Mouse (Mus musculus) CH12.LX (cell line): ENCODE data around the gene Cracr2a. TPM values are rescaled to one million over a fixed set of nuclear protein-coding genes. Genes with fewer than 3 reads are reported as not detected.

Experiments used
- DNase-seq: peaks from one replicate; pipeline ENCODE4 v3.0.0-alpha.2; 2013; ENCODE audit errors: extremely low read depth
- H3K27ac ChIP-seq: 2 replicates; pipeline ENCODE4 v1.5.1; 2012; ENCODE audit warnings: low read depth, mild to moderate bottlenecking, control low read depth, moderate library complexity; ENCODE audit not compliant: insufficient read depth
- H3K27me3 ChIP-seq: replicated peaks from 2 replicates; pipeline ENCODE3; 2012; ENCODE audit warnings: inconsistent platforms
- H3K36me3 ChIP-seq, 2 experiments: replicated peaks in 1 of 2; 2 replicates each; pipeline versions ENCODE3 to v1.6.1; 2012; ENCODE audit warnings: inconsistent platforms in 1 of 2, low read length in 1 of 2, mild to moderate bottlenecking in 1 of 2, mixed read lengths in 1 of 2, moderate library complexity in 1 of 2; ENCODE audit not compliant: control insufficient read depth in 1 of 2, insufficient read depth in 1 of 2
- H3K4me1 ChIP-seq, 2 experiments: 2 replicates each; pipeline ENCODE4 v1.6.1; 2012; ENCODE audit warnings: inconsistent platforms in 1 of 2, moderate library complexity in 1 of 2; ENCODE audit not compliant: insufficient read depth in 2 of 2, control insufficient read depth in 1 of 2
- H3K4me2 ChIP-seq: 2 replicates; pipeline ENCODE4 v1.6.1; 2012; ENCODE audit warnings: low read depth, mild to moderate bottlenecking, control low read depth; ENCODE audit not compliant: poor library complexity, insufficient read depth, severe bottlenecking
- H3K4me3 ChIP-seq, 3 experiments: fragments of 150-350 bp in 1 of 3; sonication (generic) in 1 of 3; replicated peaks in 1 of 3; 2 replicates each; pipeline versions ENCODE3 to v1.5.1; 2011 to 2012; ENCODE audit warnings: low read depth in 2 of 3, low read length in 2 of 3, mild to moderate bottlenecking in 2 of 3, moderate library complexity in 2 of 3, control low read depth in 1 of 3, improper control_type of control experiment in 1 of 3, inconsistent platforms in 1 of 3, mixed read lengths in 1 of 3; ENCODE audit not compliant: poor library complexity in 1 of 3
- H3K79me2 ChIP-seq: replicated peaks from 2 replicates; pipeline ENCODE4 v1.6.1; 2012; ENCODE audit warnings: mild to moderate bottlenecking, moderate library complexity; ENCODE audit not compliant: control insufficient read depth, poor library complexity, insufficient read depth, severe bottlenecking; ENCODE audit errors: extremely low read depth
- H3K9ac ChIP-seq: 2 replicates; pipeline ENCODE4 v1.6.1; 2012; ENCODE audit warnings: low read depth, mild to moderate bottlenecking, control low read depth, moderate library complexity; ENCODE audit not compliant: insufficient read depth
- H3K9me3 ChIP-seq: replicated peaks from 2 replicates; pipeline ENCODE3; 2012; ENCODE audit warnings: low read length, inconsistent platforms, mixed read lengths
- BHLHE40 ChIP-seq: IDR thresholded peaks from 2 replicates; pipeline ENCODE4 v1.6.1; 2011; ENCODE audit warnings: mild to moderate bottlenecking, low read depth, low read length, improper control_type of control experiment
- CHD1 ChIP-seq: IDR thresholded peaks from 2 replicates; pipeline ENCODE4 v1.6.1; 2012; ENCODE audit warnings: low read depth, low read length, improper control_type of control experiment, inconsistent platforms
- CTCF ChIP-seq, 2 experiments: IDR thresholded peaks in 1 of 2; conservative IDR thresholded peaks in 1 of 2; 2 replicates each; pipeline ENCODE4 v1.5.1; 2011 to 2012; ENCODE audit warnings: low read depth in 2 of 2, low read length in 2 of 2, improper control_type of control experiment in 1 of 2, inconsistent platforms in 1 of 2, mild to moderate bottlenecking in 1 of 2, moderate library complexity in 1 of 2
- E2F4 ChIP-seq: IDR thresholded peaks from 2 replicates; pipeline ENCODE4 v1.6.1; 2011; ENCODE audit warnings: low read depth, low read length, improper control_type of control experiment; ENCODE audit not compliant: insufficient replicate concordance
- EP300 ChIP-seq: IDR thresholded peaks from 2 replicates; pipeline ENCODE4 v1.6.1; 2011; ENCODE audit warnings: low read length, improper control_type of control experiment
- HCFC1 ChIP-seq: IDR thresholded peaks from 2 replicates; pipeline ENCODE4 v1.6.1; 2012; ENCODE audit warnings: low read depth, mild to moderate bottlenecking, inconsistent platforms, low read length, improper control_type of control experiment
- IRF4 ChIP-seq: IDR thresholded peaks from 2 replicates; pipeline ENCODE4 v1.6.1; 2014; ENCODE audit warnings: low read depth, mild to moderate bottlenecking, inconsistent platforms, low read length, improper control_type of control experiment
- MAX ChIP-seq: IDR thresholded peaks from 2 replicates; pipeline ENCODE4 v1.6.1; 2011; ENCODE audit warnings: low read length, improper control_type of control experiment
- MAZ ChIP-seq: IDR thresholded peaks from 2 replicates; pipeline ENCODE4 v1.6.1; 2012; ENCODE audit warnings: low read depth, mild to moderate bottlenecking, inconsistent platforms, low read length, improper control_type of control experiment, moderate library complexity
- MYC ChIP-seq: IDR thresholded peaks from 2 replicates; pipeline ENCODE4 v1.6.1; 2011; ENCODE audit warnings: low read depth, mild to moderate bottlenecking, improper control_type of control experiment, low read length
- NELFE ChIP-seq: IDR thresholded peaks from 2 replicates; pipeline ENCODE4 v1.6.1; 2011; ENCODE audit warnings: low read depth, low read length, improper control_type of control experiment
- NRF1 ChIP-seq: IDR thresholded peaks from 2 replicates; pipeline ENCODE4 v1.6.1; 2014; ENCODE audit warnings: low read depth, mild to moderate bottlenecking, inconsistent platforms, low read length, improper control_type of control experiment, moderate library complexity
- PAX5 ChIP-seq: IDR thresholded peaks from 2 replicates; pipeline ENCODE4 v1.6.1; 2012; ENCODE audit warnings: low read length, inconsistent platforms, mixed read lengths
- POLR2A ChIP-seq: IDR thresholded peaks from 2 replicates; pipeline ENCODE4 v1.6.1; 2011; ENCODE audit warnings: low read depth, mild to moderate bottlenecking, improper control_type of control experiment, low read length
- POLR2AphosphoS2 ChIP-seq: IDR thresholded peaks from 2 replicates; pipeline ENCODE4 v1.6.1; 2011; ENCODE audit warnings: low read depth, low read length, improper control_type of control experiment
- RAD21 ChIP-seq: IDR thresholded peaks from 2 replicates; pipeline ENCODE4 v1.6.1; 2011; ENCODE audit warnings: low read depth, mild to moderate bottlenecking, low read length, improper control_type of control experiment, moderate library complexity
- SMC3 ChIP-seq: IDR thresholded peaks from 2 replicates; pipeline ENCODE4 v1.6.1; 2011; ENCODE audit warnings: low read depth, low read length, improper control_type of control experiment
- UBTF ChIP-seq: IDR thresholded peaks from 2 replicates; pipeline ENCODE4 v1.6.1; 2012; ENCODE audit warnings: low read depth, mild to moderate bottlenecking, inconsistent platforms, low read length, improper control_type of control experiment, moderate library complexity
- ZC3H11A ChIP-seq: IDR thresholded peaks from 2 replicates; pipeline ENCODE4 v1.6.1; 2012; ENCODE audit warnings: low read depth, mild to moderate bottlenecking, inconsistent platforms, low read length, improper control_type of control experiment
- ZMIZ1 ChIP-seq: IDR thresholded peaks from 2 replicates; pipeline ENCODE4 v1.6.1; 2012; ENCODE audit warnings: low read depth, mild to moderate bottlenecking, inconsistent platforms, low read length, improper control_type of control experiment
- dilution Hi-C: fragments of 300-500 bp; cut with MboI; formaldehyde crosslinking; loops from 2 replicates; pipeline ENCODE4 v1.14.3; 2020; ENCODE audit warnings: low sequenced_read_pairs; ENCODE audit not compliant: extremely low pct_unique_long_range_greater_than_20kb, extremely low pct_ligation_motif_present
- in situ Hi-C: fragments of 300-500 bp; cut with MboI; formaldehyde crosslinking; loops from 3 replicates; pipeline ENCODE4 v1.14.3; 2019; ENCODE audit warnings: low sequenced_read_pairs, low pct_ligation_motif_present, low pct_unique_long_range_greater_than_20kb, mixed read lengths
- polyA plus RNA-seq: library from polyadenylated mRNA; unstranded; fragments of >175 nt; gene quantifications from 2 replicates; pipeline ENCODE4 v1.2.1, GENCODE M21; 2012; ENCODE audit warnings: low read depth; ENCODE audit not compliant: insufficient read length
- total RNA-seq, 2 experiments: library from RNA; depleted of rRNA; stranded (reverse); fragments of 300-350 nt in 1 of 2; fragments of >200 nt in 1 of 2; gene quantifications; 2 replicates each; pipeline ENCODE4 v1.2.3; 2012 to 2014

Cracr2a gene
- total and polyA plus RNA-seq, 3 experiments = 1.2 to 1.6 (median 1.5) TPM

DNA sequence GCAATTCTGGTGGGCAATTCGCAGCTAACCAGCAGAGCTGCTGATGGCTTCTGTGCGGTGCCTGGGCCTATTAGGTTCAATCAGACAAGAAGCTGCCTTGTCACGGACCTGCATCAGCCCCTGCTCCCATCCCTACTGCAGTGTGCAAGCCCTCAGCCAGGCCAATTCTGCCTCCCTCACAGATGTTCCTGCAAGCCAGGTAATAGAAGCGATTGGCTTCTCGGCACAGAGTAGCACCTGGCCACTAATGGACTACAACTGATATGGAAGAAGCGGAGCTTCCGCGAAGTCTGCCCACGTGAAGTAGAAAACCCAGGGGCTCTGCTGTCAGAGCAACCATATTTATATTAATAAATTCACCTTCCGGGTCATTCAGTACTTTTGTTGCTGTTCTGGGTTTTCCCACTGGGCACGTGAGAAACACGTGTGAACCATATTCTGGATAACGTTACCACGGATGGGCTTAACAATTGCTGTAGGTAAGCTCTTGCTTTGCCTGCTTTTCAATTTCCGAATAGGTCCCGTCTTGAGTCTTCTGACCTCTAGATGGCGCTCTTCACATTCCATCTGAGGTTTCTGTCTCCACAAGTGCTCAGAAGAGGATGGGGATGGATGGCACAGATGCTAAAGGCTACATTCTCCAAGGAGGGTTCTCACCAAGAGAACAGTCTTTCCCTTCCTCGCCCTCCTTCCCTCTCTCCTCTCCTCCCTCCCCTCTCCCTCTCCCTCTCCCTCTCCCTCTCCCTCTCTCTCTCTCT is 19.3 kb upstream of the Cracr2a start:
- in situ Hi-C loops (loop anchor here (25.0 kb wide), 1 partner anchor 371 kb away; no protein-coding TSS in a partner anchor), dilution Hi-C loops (no loop called here)
- no peak overlapping the region for H3K4me3 ChIP-seq

GRCm38 (mm10) chr6:127546676-127547075 is 14.5 kb upstream of the Cracr2a start:
- no peaks in the 10 kb centered on the region for H3K79me2 ChIP-seq
- H3K27ac ChIP-seq = no peak overlapping the region
- H3K4me1 ChIP-seq = no peaks in the 10 kb centered on the region
- DNase-seq = no peak
- no peaks in the 10 kb centered on the region for H3K36me3 ChIP-seq
- TF ChIP-seq NRF1 (no peak), MYC (no peak), RAD21 (no peak), EP300 (no peak), CTCF (conservative IDR thresholded peaks at IDR 0.05 in 1 of 2, IDR thresholded peaks at IDR 0.05 in 1 of 2; ENCODE audit: low read depth in 2 of 2, low read length in 2 of 2) (no peak), ZC3H11A (no peak), POLR2A (no peak), UBTF (no peak), IRF4 (no peak), HCFC1 (no peak), CHD1 (no peak), PAX5 (no peak), POLR2AphosphoS2 (no peak), E2F4 (no peak), MAX (no peak), NELFE (no peak), MAZ (no peak), ZMIZ1 (no peak)
- in situ Hi-C loops (loop anchor here (25.0 kb wide), 1 partner anchor 366 kb away; no protein-coding TSS in a partner anchor), dilution Hi-C loops (no loop called here)
- H3K27me3 ChIP-seq = peaks cover 81% of the 10 kb centered on the region
- no peaks in the 10 kb centered on the region for H3K9me3 ChIP-seq
- H3K9ac ChIP-seq = no peak overlapping the region
- H3K4me2 ChIP-seq = no peak overlapping the region
- no peak overlapping the region for H3K4me3 ChIP-seq

More for the DNA sequence above, 19.3 kb upstream of the Cracr2a start:
- H3K27me3 ChIP-seq = peaks cover 73% of the 10 kb centered on the region
- no peaks in the 10 kb centered on the region for H3K79me2 ChIP-seq
- H3K4me1 ChIP-seq = no peaks in the 10 kb centered on the region
- H3K27ac ChIP-seq = no peak overlapping the region
- no peak overlapping the region for H3K4me2 ChIP-seq
- H3K9ac ChIP-seq = no peak overlapping the region
- H3K36me3 ChIP-seq = no peaks in the 10 kb centered on the region
- peak; percentile 69 for DNase-seq
- no peaks in the 10 kb centered on the region for H3K9me3 ChIP-seq
- TF ChIP-seq BHLHE40 (peak; percentile 42; the same call in 1 of the 2 replicates), SMC3 (peak; percentile 61), CTCF (conservative IDR thresholded peaks at IDR 0.05 in 1 of 2, IDR thresholded peaks at IDR 0.05 in 1 of 2; ENCODE audit: low read depth in 2 of 2, low read length in 2 of 2) (peak; percentile 76 to 83), RAD21 (peak; percentile 83), ZC3H11A (0 out of 2 replicates have a peak, but pooled peaks have one; percentile 1), E2F4 (no peak)
